ENCODE assay signal across 8 mouse cellular contexts in the genomic region with DNA sequence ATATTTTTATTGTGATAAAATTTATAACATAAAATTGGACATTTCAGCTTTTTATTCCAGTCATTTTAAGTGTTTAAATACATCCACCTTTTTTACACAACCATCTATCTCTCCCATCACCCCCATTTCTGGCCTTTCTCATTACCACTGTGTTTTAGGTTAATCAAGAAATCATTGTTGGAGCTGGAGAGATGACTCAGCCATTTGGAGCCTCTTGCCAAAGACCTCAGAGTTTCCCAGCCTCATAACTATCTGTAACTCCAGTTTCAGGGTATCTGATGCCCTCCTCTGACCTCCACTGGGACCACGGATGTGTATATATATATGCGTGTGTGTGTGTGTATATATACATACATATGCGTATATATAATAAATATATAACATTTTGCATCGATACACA. TPM values are rescaled to one million over a fixed set of nuclear protein-coding genes. Genes with fewer than 3 reads are reported as not detected.
DNase-seq lines count a peak whose midpoint lies in the region; ATAC-seq lines count a peak whose summit lies in the region.

No protein-coding gene starts in this region.

- H3K36me3 ChIP-seq in hindbrain, embryonic 13.5 days: no peaks in the 10 kb centered on the region; the same call in 1 of the 2 replicates
- 0 out of 2 replicates have a peak, but pooled peaks cover 4% of the 10 kb centered on the region for H3K36me3 ChIP-seq in midbrain, embryonic 12.5 days

- peak overlapping the region; percentile 68 for H3K4me3 ChIP-seq in hindbrain, embryonic 13.5 days
- H3K4me3 ChIP-seq in midbrain, embryonic 12.5 days: peak overlapping the region; percentile 60

- H3K9ac ChIP-seq in hindbrain, embryonic 13.5 days: no peak overlapping the region
- H3K9ac ChIP-seq in midbrain, embryonic 12.5 days (replicated peaks): no peak overlapping the region

- H3K27me3 ChIP-seq in hindbrain, embryonic 13.5 days: no peaks in the 10 kb centered on the region
- no peaks in the 10 kb centered on the region for H3K27me3 ChIP-seq in midbrain, embryonic 12.5 days

- peak overlapping the region; percentile 77 for H3K4me2 ChIP-seq in hindbrain, embryonic 13.5 days
- H3K4me2 ChIP-seq in midbrain, embryonic 12.5 days (replicated peaks): peak overlapping the region; percentile 55

- ATAC-seq in common myeloid progenitor, adult 5-6 weeks (replicated peaks; ENCODE audit: low read depth, poor library complexity, severe bottlenecking): 0 out of 2 replicates have a peak, but pooled peaks have one; percentile 8
- no peak for ATAC-seq in hindbrain, embryonic 13.5 days (ENCODE audit: low FRiP score)
- ATAC-seq in midbrain, embryonic 12.5 days (ENCODE audit: low FRiP score, low read depth): no peak

- H3K9me3 ChIP-seq in hindbrain, embryonic 13.5 days: no peaks in the 10 kb centered on the region
- no peaks in the 10 kb centered on the region for H3K9me3 ChIP-seq in midbrain, embryonic 12.5 days

- H3K4me1 ChIP-seq in hindbrain, embryonic 13.5 days (replicated peaks): peaks cover 12% of the 10 kb centered on the region
- peaks cover 10% of the 10 kb centered on the region for H3K4me1 ChIP-seq in midbrain, embryonic 12.5 days

- WGBS in hindbrain, embryonic 13.5 days: 49% methylated on average over 4 of the region's 4 CpGs
- 55% methylated on average over 4 of the region's 4 CpGs for WGBS in midbrain, embryonic 12.5 days

- DNase-seq in cerebellum, adult 11 months: peak; percentile 10
- DNase-seq in cerebellum, postnatal 25 days: no peak
- DNase-seq in 3T3-L1 (ENCODE audit: low read depth, low spot score): peak; percentile 68
- no peak for DNase-seq in embryo, embryonic 11 days
- DNase-seq in spleen, postnatal 14 days (ENCODE audit: low spot score in 2 of 2): no peak

- H3K27ac ChIP-seq in hindbrain, embryonic 13.5 days: no peak overlapping the region
- H3K27ac ChIP-seq in midbrain, embryonic 12.5 days (replicated peaks): no peak overlapping the region

RNA-seq across cellular contexts. Expression of a gene that starts 0.8 kb away (rescaled TPM):
- 56.1 and 86.5 TPM in 2 replicates for total RNA-seq in common myeloid progenitor, adult 5-6 weeks (2017)
- polyA plus RNA-seq in hindbrain, embryonic 13.5 days (2015; fragmentation: Nextera tagmentation; extraction: Ambion mirVana): 7.2 and 9.4 TPM in 2 replicates
- 22.2 and 28.0 TPM in 2 replicates for polyA plus RNA-seq in midbrain, embryonic 12.5 days (2016; fragmentation: Nextera tagmentation; extraction: Ambion mirVana)

Comparison
In these comparisons a context has a peak if more than half of its experiments do, and no peak if none do; other contexts are left out.
1. DNase-seq: peak in cerebellum, adult 11 months (single experiment) and 3T3-L1 (single experiment); none in cerebellum, postnatal 25 days (0 of 2), embryo, embryonic 11 days (single experiment) and spleen, postnatal 14 days (0 of 2).